Mouse (Mus musculus): ENCODE measurements at regions not wholly inside any gene's neighbourhood (a gene's known extent, or its start where the extent isn't known, plus 50 kb on each side); places are given as distances from the start of the nearest gene placed in this dataset.

- TF ChIP-seq CTCF (IDR thresholded peaks at IDR 0.05; ENCODE audit: extremely low read depth, insufficient read length, insufficient replicate concordance, low read depth, low read length), result no peak
- no peak for TF ChIP-seq POLR2A (IDR thresholded peaks at IDR 0.05; ENCODE audit: low read depth, low read length)
Measured at GRCm38 (mm10) chr12:54280457-54280856, 76.8 kb upstream of the Egln3 start.
